Mouse (Mus musculus) C2C12 (cell line): ENCODE results near the gene Ccdc151. TPM values are rescaled to one million over a fixed set of nuclear protein-coding genes. Genes with fewer than 3 reads are reported as not detected.
A peak's percentile ranks its signal among the peaks of the same experiment; 100 is the strongest.

ENCODE experiments used
- H3K27me3 ChIP-seq: one replicate; pipeline ENCODE4 v1.6.1; 2011; ENCODE audit not compliant: control insufficient read depth, insufficient read depth, insufficient read length
- H3K36me3 ChIP-seq: one replicate; pipeline ENCODE4 v1.6.1; 2011; ENCODE audit not compliant: control insufficient read depth, insufficient read depth
- H3K4me3 ChIP-seq: one replicate; pipeline ENCODE4 v1.5.1; 2011; ENCODE audit warnings: mild to moderate bottlenecking, control low read depth; ENCODE audit not compliant: poor library complexity, insufficient read depth, severe bottlenecking
- H3K79me2 ChIP-seq: one replicate; pipeline ENCODE4 v1.6.1; 2011; ENCODE audit not compliant: control insufficient read depth, insufficient read depth
- H3K79me3 ChIP-seq: one replicate; pipeline ENCODE4 v1.6.1; 2011; ENCODE audit warnings: low read depth, control low read depth
- H3ac ChIP-seq: one replicate; pipeline ENCODE3; 2011; ENCODE audit warnings: low read depth; ENCODE audit not compliant: control insufficient read depth, insufficient read length
- CEBPB ChIP-seq: IDR thresholded peaks from one replicate; pipeline ENCODE4 v1.6.1; 2011; ENCODE audit warnings: low read depth, mild to moderate bottlenecking, control low read depth, moderate library complexity
- CTCF ChIP-seq: IDR thresholded peaks from one replicate; pipeline ENCODE4 v1.5.1; 2011; ENCODE audit not compliant: control insufficient read depth, insufficient read depth, insufficient read length
- FOSL1 ChIP-seq: IDR thresholded peaks from one replicate; pipeline ENCODE4 v1.8.0; 2011; ENCODE audit warnings: mild to moderate bottlenecking, low read length; ENCODE audit not compliant: poor library complexity, insufficient read depth, severe bottlenecking
- MAX ChIP-seq: IDR thresholded peaks from one replicate; pipeline ENCODE4 v1.6.1; 2011; ENCODE audit warnings: mild to moderate bottlenecking, control low read depth
- MYOD1 ChIP-seq: IDR thresholded peaks from one replicate; pipeline ENCODE4 v1.6.1; 2011; ENCODE audit warnings: low read depth; ENCODE audit not compliant: control insufficient read depth, insufficient read length
- MYOG ChIP-seq: IDR thresholded peaks from one replicate; pipeline ENCODE4 v1.6.1; 2011; ENCODE audit not compliant: control insufficient read depth, insufficient read length; ENCODE audit errors: extremely low read depth
- USF1 ChIP-seq: IDR thresholded peaks from one replicate; pipeline ENCODE4 v1.6.1; 2011; ENCODE audit warnings: low read depth, mild to moderate bottlenecking, control low read depth, moderate library complexity
- polyA plus RNA-seq: library from polyadenylated mRNA; unstranded; fragments of >200 nt; fragmentation: generic; extraction: Trizol; gene quantifications from one replicate; pipeline ENCODE4 v1.2.1, GENCODE M21; 2012; ENCODE audit warnings: missing spikeins

Ccdc151 gene
- polyA plus RNA-seq, 1 experiment: 0.21 TPM

DNA sequence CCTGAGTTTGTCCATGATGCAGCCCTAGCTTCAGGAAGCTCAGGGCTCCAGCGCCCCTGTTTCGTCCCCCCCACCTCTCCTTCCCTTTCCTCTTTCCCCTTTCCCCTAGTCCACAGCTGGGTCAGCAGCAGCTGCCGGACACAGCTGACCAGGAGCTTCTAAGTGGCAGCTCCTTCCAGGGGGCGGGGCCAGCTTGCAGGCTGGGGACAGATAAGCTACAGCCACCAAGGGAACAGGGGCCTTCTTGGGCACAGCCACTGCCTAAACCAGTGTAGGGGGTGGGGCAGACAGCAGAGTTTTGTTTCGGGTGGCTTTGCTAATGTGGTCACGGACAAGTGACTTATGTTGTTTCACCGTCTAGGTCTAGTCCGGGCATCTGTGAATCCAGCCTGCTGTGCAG, 39.0 kb downstream of the Ccdc151 start, which contains the start of gene Epor:
Epor (minus strand) TSS at position 90 of the 400 bp plus-strand sequence.
- Histone ChIP-seq H3K36me3 (no peaks in the 10 kb centered on the region), H3K27me3 (no peaks in the 10 kb centered on the region), H3K79me2 (no peaks in the 10 kb centered on the region), H3ac (peak within 1 kb of the TSS; percentile 46), H3K79me3 (no peaks in the 10 kb centered on the region), H3K4me3 (peak within 1 kb of the TSS; percentile 30)
- no peak for TF ChIP-seq FOSL1
- no peak for TF ChIP-seq MAX

GRCm38 (mm10) chr9:21962416-21963059, 39.9 kb downstream of the Ccdc151 start:
- H3K36me3 ChIP-seq: no peaks in the 10 kb centered on the region
- H3K27me3 ChIP-seq: no peaks in the 10 kb centered on the region
- peak overlapping the region; percentile 46 for H3ac ChIP-seq
- peak overlapping the region; percentile 30 for H3K4me3 ChIP-seq
- TF ChIP-seq CTCF (no peak), USF1 (no peak), CEBPB (no peak)
- H3K79me3 ChIP-seq: no peaks in the 10 kb centered on the region
- H3K79me2 ChIP-seq: no peaks in the 10 kb centered on the region

DNA sequence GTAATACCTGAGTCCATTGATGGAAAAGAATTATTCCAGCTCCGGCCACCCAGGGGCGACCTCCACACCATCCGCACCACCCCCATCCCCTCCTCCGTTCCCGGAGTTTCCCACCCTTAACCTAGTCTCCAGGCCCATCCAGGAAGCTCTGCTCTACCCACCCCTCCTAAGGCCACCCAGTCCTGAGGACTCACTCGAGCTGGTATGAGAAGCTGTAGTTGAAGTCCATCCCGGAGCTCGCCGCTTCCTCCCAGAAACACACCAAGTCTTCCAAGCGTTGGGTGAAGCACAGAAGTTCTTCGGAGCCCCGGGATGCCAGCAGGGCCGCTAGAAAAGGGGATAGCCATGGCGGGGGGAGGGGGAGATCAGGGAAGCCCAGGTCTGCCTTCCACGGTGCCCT, 40.4 kb downstream of the Ccdc151 start:
- Histone ChIP-seq H3K79me3 (no peaks in the 10 kb centered on the region), H3ac (peak overlapping the region; percentile 46), H3K36me3 (no peaks in the 10 kb centered on the region), H3K27me3 (no peaks in the 10 kb centered on the region), H3K4me3 (peak overlapping the region; percentile 30), H3K79me2 (no peaks in the 10 kb centered on the region)
- TF ChIP-seq MYOD1 (no peak), MYOG (no peak), CTCF (no peak), MAX (no peak), CEBPB (no peak), USF1 (no peak), FOSL1 (no peak)

DNA sequence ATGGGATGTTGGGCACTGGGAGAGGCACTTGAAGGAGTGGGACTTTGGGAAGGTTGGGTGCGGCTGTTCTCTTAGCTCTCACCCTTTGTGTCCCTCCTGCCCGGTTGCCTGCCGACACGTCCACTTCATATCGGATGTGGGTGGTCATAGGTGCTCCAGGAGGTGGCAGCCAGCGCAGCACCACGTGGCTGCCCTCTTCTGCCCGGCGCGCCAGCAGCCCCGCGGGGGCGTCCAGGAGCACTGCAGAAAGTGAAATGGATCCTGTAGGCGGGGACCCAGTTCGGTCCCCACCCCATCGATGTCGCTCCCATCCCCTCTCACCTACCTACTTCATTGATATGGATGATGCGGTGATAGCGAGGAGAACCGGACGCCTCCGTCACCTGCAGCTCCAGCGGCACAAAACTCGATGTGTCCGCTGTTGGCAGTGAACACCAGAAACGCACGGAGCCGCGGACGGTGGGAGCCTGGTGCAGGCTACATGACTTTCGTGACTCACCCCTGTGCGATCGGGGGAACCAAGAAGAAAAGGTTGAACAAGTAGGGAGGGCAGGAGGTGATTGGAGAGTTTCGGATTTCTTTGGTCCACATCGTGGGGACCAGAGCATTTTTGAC, 41.0 kb downstream of the Ccdc151 start:
- Histone ChIP-seq H3K27me3 (no peaks in the 10 kb centered on the region), H3K36me3 (no peaks in the 10 kb centered on the region), H3K79me2 (no peaks in the 10 kb centered on the region), H3ac (no peak overlapping the region), H3K79me3 (no peaks in the 10 kb centered on the region), H3K4me3 (no peak overlapping the region)
- TF ChIP-seq CEBPB (no peak), USF1 (no peak), MAX (no peak)

- no peaks in the 10 kb centered on the region for H3K79me3 ChIP-seq
- no peaks in the 10 kb centered on the region for H3K79me2 ChIP-seq
- H3K36me3 ChIP-seq: no peaks in the 10 kb centered on the region
- H3K4me3 ChIP-seq: no peak overlapping the region
- TF ChIP-seq MYOG (no peak), CEBPB (no peak), CTCF (no peak), MYOD1 (no peak), USF1 (no peak), FOSL1 (no peak), MAX (no peak)
- H3K27me3 ChIP-seq: no peaks in the 10 kb centered on the region
- no peak overlapping the region for H3ac ChIP-seq
These were observed 41.8 kb downstream of the Ccdc151 start for GRCm38 (mm10) chr9:21960558-21961208.

DNA sequence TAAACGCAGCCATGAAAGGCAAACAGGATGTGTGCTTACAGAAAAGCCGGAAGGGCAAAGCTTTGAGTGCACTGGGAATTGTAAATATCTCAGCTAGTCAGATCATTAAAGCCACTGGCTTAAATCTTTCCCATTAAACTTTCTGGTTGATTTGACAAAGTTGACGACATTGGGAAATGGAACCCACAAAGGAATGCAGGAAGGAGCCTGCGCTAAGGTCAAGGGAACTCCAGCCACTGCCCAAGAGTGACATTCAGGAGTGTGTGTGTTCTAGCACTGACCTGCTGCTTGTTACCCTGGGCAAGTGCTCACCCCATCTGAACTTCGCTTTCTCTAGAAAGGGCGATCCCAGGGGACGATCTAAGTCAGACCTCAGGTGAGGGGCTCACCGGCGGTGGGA, 42.3 kb downstream of the Ccdc151 start:
- TF ChIP-seq MAX (no peak), CEBPB (no peak), CTCF (no peak), USF1 (no peak), MYOG (no peak)
- Histone ChIP-seq H3K79me2 (no peaks in the 10 kb centered on the region), H3ac (no peak overlapping the region), H3K79me3 (no peaks in the 10 kb centered on the region), H3K4me3 (no peak overlapping the region), H3K27me3 (no peaks in the 10 kb centered on the region), H3K36me3 (no peaks in the 10 kb centered on the region)
